Mouse (Mus musculus): ENCODE measurements around the gene Gga1. TPM values are rescaled to one million over a fixed set of nuclear protein-coding genes. Genes with fewer than 3 reads are reported as not detected.

The Gga1 gene
- polyA plus RNA-seq (2012; rRNA removed): 54.1 and 61.2 TPM in 2 replicates

GRCm38 (mm10) chr15:78876991-78877809 is at the start of gene Gga1:
TSS of gene Gga1 (plus strand) at chr15:78877190.

GRCm38 (mm10) chr15:78842371-78843163 is 34.4 kb upstream of the Gga1 start, which contains the start of gene Cdc42ep1:
TSS of gene Cdc42ep1 (plus strand) at chr15:78842624.

DNA sequence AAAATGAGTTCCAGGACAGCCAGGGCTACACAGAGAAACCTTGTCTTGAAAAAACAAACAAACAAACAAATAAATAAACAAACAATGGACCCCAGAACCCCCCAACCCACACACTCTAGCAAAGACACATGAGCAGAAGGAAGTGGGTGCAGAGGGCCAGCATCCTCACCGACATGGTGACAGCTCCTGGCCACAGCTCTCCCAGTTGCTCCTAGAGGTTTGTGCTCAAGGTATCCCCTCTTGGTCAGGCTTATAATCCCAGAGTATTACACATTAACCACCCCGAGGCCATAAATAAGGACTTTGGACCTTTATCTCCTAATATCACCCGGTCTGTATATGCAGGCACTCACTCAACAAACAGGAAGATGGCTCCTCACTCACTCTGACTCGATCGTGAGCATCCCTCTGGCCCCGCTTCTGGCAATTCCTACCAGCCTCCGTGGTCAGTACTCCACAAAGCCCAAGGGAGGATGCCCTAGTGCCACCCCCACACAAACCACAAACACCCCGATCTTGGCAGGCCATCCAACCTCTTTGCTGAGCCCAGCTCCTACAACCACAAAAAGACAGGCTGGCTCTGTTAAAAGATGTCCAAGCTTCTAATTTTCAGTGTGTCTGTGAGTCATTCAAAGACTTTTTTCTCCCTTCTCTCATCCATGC is 21.6 kb upstream of the Gga1 start, which contains the start of gene Lgals2:
TSS of gene Lgals2 (minus strand) at position 227 of the 663 bp plus-strand sequence.

DNA sequence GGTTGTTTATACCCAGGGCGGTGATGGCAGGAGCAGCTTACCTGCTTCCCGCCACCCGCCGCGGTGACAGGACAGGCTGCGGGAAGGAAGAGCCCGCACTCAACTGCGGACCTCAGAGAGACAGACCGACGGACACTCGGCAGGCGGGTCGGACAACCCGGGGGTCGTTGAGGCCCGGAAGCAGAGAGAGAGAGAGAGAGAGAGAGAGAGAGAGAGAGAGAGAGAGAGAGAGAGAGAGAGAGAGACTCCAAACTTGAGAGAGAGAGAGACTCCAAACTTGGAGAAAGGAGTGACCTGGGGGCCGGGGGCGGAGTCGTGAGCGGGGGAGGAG is 22.4 kb downstream of the Gga1 start, which contains the start of gene Gm49510:
TSS of gene Gm49510 (plus strand) at position 259 of the 331 bp plus-strand sequence.

DNA sequence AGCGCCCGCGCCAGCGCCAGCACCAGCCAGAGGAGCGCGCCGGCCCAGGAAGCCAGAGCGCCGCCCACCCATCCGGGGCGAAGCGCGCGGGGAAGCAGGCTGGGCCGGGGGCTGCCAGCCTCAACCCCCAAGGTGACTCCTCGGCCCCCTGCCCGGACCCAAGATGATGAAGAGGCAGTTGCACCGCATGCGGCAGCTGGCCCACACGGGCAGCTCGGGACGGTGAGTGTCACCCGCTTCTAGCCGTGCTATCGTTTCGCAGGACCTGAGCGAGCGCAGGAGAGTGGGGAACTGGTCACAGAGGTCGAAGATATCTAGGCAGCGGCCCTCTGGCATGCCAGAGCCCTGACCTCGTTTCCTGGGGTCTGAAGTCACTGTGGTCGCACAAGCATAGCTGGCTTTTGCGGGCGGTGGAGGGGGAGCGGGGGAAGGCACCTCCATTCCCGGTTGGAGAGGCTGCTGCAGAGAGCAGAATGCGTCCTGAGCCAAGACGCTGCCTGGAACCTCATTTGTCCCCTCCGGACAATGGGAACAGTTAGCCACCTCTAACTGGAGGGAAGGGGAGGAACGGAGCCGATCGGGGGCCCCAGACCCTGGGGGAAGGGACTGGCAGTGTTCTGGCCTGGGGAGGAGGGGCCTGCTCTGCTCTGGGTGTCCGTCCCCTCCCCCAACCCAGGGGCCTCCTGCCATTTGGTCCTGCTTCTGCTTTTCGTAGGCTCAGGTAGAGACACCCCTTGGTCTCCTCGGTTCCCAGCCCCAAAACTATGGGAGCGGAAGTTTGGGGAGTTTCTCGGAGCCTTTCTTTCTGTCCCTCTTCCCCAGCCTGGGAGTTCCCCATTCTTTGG is 23.0 kb downstream of the Gga1 start, which contains the start of gene Sh3bp1:
TSS of gene Sh3bp1 (plus strand) at position 29 of the 845 bp plus-strand sequence.

DNA sequence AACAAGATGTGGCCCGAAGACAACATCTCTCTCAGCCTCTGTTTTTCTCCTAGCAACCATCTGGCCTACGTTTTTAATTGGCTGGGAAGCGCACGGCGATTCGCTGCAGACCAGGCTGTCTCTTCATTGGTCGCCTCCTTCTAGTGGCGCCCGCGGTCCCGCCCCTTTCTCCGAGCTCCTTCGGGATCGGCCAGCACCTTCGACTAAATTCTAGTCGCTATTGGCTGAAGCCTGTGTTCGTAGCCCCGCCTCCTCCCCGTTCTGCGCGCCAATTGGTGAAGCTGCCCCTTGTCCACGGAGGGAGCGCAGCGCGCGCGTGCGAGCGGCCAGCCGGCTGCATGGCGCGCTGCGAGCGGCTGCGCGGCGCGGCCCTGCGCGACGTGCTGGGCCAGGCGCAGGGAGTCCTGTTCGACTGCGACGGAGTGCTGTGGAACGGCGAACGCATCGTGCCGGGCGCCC is 36.7 kb downstream of the Gga1 start, which contains the start of gene Pdxp:
TSS of gene Pdxp (plus strand) at position 288 of the 459 bp plus-strand sequence.

DNA sequence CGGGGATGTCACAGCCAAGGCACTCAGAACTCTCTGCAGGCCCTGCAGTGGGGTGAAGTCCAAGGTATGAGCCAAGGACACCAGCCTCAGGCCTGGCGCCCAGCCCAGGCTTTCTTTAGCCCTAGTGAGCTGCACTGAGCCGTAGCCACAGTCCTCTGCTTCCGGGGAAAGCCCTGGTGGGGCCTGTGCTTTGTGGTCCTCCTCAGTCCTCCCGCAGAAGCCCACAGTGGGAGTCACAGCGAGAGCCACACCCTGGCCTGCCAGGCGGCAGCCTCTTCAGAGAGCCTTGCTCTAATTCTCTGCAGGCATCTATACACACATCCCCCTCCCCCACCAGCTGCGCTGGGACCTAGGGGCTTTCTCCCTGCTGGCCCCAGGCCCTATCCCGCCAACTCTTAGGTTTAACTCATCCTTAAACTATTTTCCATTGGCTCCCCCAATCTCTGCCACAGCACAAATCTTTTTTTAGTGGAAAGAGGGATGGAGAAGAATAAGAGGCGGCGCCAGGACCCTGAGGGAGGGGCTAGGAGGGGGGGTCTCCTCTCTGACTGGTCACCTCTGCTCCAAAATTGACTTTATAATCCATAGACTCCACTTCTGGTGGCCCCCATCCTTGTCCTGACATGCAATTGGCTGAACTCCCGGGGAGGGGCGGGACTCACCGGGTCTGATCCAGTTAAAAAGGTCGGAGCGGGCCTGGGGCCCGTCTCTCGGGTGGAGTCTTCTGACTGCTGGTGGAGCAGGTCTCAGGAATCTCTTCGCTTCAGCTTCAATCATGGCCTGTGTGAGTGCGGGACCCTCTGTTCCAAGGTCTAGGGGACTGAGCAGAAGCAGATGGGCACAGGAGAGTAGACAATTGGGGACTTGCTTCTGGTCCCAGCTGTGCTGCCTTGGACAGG is 49.3 kb downstream of the Gga1 start, which contains the start of gene Lgals1:
TSS of gene Lgals1 (plus strand) at position 705 of the 899 bp plus-strand sequence.

DNA sequence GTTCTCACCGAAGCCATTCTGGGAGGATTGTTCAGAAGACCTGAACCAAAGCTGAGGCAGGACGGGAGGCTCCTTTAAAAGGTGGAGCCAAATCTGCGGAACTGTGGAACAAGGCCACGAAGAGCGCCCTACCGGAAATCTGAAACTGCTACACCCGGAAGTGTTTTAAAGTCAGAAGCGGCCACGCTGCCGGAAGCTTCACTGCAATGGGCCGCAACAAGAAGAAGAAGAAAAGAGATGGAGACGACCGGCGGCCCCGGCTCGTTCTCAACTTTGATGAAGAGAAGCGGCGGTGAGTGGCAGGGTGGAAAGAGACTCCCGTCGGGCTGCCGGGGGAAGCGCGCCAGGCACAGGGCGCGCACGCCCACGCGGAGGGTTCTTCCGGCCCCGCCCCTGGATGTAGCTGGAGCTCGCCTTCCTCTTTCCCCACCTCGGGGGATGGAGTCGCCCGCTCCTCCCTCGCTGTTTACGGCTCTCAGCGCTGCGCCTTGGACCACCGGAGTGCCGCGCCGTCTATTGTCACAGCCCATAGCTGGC is 57.9 kb downstream of the Gga1 start, which contains the start of gene Nol12:
TSS of gene Nol12 (plus strand) at position 150 of the 537 bp plus-strand sequence.

Other genes with a start within 250 kb of the Gga1 start
- 27.7 and 33.0 TPM in 2 replicates for gene Elfn2, start 158.4 kb upstream of the Gga1 start, polyA plus RNA-seq (2012; rRNA removed)
- gene Mfng, start 103.7 kb upstream of the Gga1 start, polyA plus RNA-seq (2012; rRNA removed): 14.3 and 15.5 TPM in 2 replicates
- gene Card10, start 74.1 kb upstream of the Gga1 start, polyA plus RNA-seq (2012; rRNA removed): 5.8 and 6.5 TPM in 2 replicates
- 9.2 and 10.9 TPM in 2 replicates for gene Cdc42ep1, start 34.6 kb upstream of the Gga1 start, polyA plus RNA-seq (2012; rRNA removed)
- 0.11 TPM in 1 of 2 replicates, not detected in the other for gene Lgals2, start 21.7 kb upstream of the Gga1 start, polyA plus RNA-seq (2012; rRNA removed)
- gene Gm49510, start 22.5 kb downstream of the Gga1 start, polyA plus RNA-seq (2012; rRNA removed): not detected in 2 replicates
- gene Sh3bp1, start 22.6 kb downstream of the Gga1 start, polyA plus RNA-seq (2012; rRNA removed): 6.9 and 7.5 TPM in 2 replicates
- gene Pdxp, start 36.7 kb downstream of the Gga1 start, polyA plus RNA-seq (2012; rRNA removed): 167 and 168 TPM in 2 replicates
- gene Lgals1, start 49.5 kb downstream of the Gga1 start, polyA plus RNA-seq (2012; rRNA removed): 56.7 and 143 TPM in 2 replicates
- gene Nol12, start 57.7 kb downstream of the Gga1 start, polyA plus RNA-seq (2012; rRNA removed): 49.7 and 50.2 TPM in 2 replicates
- gene Triobp, start 70.5 kb downstream of the Gga1 start, polyA plus RNA-seq (2012; rRNA removed): 45.7 and 55.1 TPM in 2 replicates
- 142 and 150 TPM in 2 replicates for gene H1f0, start 151.3 kb downstream of the Gga1 start, polyA plus RNA-seq (2012; rRNA removed)
- gene Galr3, start 164.7 kb downstream of the Gga1 start, polyA plus RNA-seq (2012; rRNA removed): 0.23 and 0.38 TPM in 2 replicates
- 49.4 and 57.3 TPM in 2 replicates for gene Ankrd54, start 185.7 kb downstream of the Gga1 start, polyA plus RNA-seq (2012; rRNA removed)
- gene Eif3l, start 198.0 kb downstream of the Gga1 start, polyA plus RNA-seq (2012; rRNA removed): 154 and 158 TPM in 2 replicates
- gene Micall1, start 231.7 kb downstream of the Gga1 start, polyA plus RNA-seq (2012; rRNA removed): 27.8 and 34.1 TPM in 2 replicates